Mouse (Mus musculus) layer of hippocampus, adult 18-20 months (tissue): ENCODE data around the gene Clec12b. TPM values are rescaled to one million over a fixed set of nuclear protein-coding genes. Genes with fewer than 3 reads are reported as not detected.
A peak's percentile ranks its signal among the peaks of the same experiment; 100 is the strongest.

Source experiments
- DNase-seq, 2 experiments: peaks; one replicate each; pipeline ENCODE4 v3.0.0; 2022; ENCODE audit warnings: low spot score in 2 of 2
- long read RNA-seq: library from polyadenylated mRNA; stranded (forward); transcript quantifications from one replicate; pipeline ENCODE4 v2.0.0, GENCODE M21; 2021
- total RNA-seq, 2 experiments: library from RNA; stranded (reverse); gene quantifications; 2 replicates each; pipeline ENCODE4 v1.2.3; 2021

The Clec12b gene
- total RNA-seq, result not detected
- long read RNA-seq, result 0 reads

DNA sequence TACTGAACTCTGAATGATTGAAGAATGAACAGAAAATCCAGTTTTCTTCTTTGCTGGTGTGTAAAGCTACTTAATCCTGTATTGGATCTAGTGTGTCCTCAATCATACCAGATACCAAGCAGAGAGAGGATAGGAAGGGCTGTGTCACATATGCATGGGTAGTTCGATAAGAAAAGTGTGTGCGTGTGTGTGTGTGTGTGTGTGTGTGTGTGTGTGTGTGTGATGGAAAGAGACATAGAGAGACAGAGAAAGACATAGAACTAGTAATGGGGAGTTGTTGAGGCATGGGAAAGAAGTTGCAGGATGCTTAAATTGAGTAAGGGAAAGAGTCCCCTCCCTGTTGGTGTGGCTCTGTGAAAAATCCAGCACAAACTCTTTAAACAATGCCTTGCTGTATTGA, at the start of gene Clec12b:
Clec12b (minus strand) TSS at position 101 of the 400 bp plus-strand sequence.
- DNase-seq, result no peak

DNA sequence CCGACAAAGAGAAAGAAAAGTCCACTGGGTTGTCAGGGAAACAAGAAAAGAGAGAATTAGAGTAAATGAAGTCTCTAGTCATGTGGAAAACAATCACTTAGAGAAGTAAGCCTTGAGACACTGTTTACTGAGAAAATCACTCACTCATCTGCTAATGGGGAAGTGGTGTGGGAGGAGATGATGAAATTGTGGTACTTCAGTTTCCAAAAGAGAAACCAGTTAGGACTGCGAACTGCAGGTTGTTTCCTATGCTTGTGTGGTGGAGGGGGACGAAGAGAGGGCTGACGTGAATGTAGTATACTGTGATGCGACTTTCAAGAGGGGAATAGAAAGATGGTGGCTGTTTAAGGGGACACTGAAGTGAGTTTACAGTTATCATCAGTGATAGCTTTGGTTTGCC, 48.6 kb upstream of the Clec12b start:
- no peak for DNase-seq

DNA sequence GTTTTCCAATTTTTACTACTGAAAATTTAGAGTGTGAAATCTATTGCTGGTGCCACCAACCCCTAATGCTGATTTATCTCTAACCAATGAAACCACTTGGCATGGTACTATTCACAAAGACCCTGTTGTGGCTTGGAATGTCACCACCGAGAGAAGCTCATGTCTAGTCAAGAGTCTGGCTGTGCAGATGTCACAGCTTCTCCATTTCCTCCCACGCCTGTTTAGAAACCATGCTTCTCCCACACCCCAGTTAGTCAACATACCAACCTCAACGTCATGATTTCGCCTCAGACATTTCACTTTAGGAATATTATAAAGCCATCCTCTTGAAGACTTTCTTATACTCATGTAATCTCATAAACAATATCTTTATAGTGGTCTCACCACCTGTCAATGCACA, 41.6 kb upstream of the Clec12b start:
- DNase-seq, result no peak

DNA sequence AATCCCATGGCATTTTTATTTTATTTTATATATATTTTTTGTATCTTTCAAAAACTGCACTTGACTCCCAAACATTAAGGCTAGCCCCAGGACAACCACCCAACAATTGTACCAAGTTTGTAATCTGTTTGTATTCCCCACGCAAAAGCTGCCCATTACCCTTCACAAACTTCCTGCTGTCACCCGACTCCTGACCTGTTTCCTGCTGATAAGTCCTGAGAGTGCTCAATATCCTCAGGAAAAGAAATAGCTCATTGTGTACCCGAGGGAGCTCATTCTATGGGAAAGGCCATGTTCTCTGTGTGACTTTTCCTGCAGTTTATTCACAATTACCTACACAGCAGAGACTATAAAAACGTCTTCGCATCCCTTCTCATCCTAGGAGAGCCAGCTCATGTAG, 40.1 kb upstream of the Clec12b start:
- DNase-seq, result no peak

DNA sequence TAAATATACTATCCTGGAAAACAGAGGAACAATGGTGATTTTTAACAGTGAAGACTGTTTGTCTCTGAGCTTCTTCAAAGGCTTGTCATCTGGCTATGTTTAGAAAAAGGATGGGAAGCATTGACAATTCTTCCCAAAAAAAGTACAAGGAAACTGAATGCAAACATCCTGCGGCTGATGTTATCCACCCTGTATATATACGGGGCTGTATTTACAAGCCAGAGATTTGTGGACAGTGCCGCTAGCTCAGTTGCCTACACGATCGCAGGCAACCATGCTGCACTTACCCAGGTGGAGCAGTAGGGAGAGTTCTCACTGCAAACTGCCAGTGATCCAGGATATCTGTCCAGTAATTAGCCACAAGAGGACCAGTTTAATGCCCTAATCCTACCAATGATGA, 39.5 kb upstream of the Clec12b start:
- DNase-seq, result no peak

DNA sequence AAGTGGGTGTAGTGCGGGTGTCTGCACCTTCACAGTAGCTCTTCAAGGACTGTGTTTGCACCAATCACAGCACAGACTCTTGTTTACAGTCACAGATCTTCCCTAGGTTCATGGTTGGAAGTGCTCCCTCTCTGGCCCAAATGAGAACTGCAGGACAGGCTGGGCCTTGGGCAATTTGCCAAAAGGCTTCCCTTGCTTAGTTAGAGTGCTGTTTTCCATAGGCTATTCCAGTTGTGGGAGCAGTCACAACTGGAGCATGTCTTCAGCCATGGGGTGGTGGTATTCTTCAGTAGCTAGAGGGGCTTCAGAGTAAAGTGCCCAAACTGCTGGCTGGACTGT, 38.0 kb upstream of the Clec12b start:
- DNase-seq, result peak; percentile 37 to 82

DNA sequence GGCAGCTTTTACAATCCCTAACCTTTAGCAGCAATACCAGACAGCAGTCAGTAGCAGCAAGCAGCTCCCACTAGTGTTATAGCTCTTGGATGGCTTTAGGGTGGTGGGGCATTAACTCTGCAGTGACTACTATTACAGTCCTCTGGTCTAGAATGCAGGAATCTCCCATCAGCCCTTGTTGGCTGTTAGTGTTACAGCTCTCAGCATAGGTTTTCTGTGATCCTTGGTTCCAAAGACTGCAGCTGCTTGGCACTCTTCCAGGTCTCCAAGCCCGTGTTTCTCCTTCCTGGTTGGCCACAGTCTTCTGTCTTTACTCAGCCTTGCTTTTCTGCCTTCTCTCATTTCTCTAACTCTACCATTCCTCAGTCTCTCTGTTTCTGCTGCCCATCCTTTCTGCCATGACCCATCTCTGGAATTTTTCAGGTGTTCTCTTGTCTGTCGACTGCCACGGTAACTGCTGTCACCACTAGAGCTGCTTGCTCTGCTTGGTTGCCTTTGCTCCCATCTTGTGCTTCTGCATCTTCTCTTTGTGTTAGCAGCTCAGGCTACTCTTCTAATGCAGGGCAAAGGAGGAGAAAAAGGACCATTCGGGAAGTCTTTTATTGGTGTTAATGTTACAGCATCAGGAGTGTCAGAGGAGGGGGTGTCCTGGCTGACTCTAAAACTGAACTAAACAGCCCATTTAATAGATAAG, 37.5 kb upstream of the Clec12b start:
- DNase-seq, result no peak

DNA sequence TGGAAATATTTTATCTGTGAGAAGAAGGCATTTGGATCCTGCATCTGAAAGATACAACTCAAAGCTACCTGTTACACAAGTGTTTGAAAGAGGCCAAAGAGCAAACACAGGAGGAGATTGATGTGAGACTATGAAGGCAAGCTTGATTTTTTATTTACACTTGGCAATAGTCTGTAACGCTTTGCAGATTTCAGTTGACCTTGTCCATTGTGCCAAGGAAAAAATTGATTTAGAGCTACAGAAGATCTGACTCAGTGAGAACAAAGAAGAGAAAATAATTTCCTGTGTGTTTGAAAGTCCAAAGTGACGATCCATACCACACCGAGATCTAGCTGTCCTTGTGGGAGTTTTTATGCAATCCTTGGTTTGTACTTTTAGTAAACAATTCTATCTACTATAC, 36.6 kb upstream of the Clec12b start:
- DNase-seq, result no peak

DNA sequence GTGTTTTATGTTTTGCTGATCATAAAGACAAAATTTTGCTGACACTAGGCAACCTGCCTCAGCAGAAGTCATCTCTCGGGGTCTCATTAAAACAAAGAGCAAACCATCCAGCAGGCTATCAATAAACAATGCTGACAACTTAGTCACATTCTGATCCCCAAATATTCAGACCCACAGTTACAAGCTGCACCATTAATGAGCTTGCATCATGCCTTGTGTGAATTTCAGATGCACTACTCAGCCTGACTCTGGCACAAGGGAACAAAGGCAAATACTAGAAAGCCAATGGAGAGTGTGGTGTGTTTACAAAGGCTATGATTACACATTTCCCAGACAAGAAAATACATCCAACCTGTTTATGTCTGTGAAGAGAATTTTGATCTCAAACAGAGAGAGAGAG, 28.5 kb upstream of the Clec12b start:
- DNase-seq, result no peak

DNA sequence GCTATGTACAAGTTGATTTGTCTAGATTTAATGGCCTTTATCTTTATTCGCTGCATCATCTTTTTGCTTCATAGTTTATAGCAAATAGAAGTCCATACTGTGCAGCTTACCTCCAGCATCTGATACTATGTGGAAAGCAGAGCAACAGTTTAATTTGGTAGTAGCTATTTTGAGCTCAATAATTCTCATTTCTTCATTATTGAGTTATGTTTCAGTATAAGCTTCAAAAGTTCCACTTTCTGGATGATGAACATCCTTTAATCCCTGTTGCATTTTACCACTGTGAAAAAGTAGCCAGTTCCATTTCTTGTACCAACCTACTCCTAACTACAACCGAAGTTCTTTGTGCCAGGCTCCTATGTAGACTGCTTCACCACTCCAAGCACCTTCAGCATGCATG, 22.9 kb upstream of the Clec12b start, which contains the start of gene Clec9a:
Clec9a (plus strand) TSS at position 301 of the 400 bp plus-strand sequence.
- no peak for DNase-seq

DNA sequence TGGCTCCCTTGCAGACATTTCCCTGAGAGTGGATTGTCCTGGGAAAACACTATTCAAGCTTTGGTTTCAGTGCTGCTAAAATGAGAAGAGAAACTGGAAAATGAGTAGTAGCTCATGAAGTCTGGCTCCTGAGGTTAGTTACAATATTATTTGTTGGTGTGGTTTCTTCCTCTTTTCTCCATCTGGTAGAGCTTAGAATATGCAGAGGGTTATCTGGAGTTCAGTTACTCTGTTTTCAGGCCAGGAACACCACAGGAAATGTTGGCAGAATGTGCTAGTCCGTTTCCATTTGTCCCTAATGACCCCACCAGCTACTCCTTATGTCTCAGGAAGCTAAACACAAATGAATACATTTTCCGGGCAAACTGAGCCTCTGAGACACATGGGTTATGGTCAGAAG, 21.6 kb upstream of the Clec12b start:
- no peak for DNase-seq

DNA sequence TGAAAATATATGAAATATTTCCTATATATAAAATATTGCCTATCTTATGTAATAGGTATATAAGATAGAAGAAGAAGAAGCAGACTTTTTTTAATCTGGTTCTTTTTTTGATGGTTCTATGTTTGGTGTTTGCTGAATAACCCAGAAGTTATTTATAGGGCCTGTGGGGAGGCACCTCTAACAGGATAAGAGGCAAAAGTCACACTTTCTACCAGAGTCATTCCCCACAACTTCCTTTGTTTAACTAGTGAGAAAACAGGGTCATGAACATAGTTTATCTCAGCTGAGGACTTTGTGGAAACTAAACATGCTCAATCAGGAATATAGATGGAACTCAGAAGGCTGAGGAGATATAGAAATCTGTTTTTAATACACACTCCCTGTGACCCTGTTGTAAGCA, 20.3 kb upstream of the Clec12b start:
- DNase-seq, result no peak

DNA sequence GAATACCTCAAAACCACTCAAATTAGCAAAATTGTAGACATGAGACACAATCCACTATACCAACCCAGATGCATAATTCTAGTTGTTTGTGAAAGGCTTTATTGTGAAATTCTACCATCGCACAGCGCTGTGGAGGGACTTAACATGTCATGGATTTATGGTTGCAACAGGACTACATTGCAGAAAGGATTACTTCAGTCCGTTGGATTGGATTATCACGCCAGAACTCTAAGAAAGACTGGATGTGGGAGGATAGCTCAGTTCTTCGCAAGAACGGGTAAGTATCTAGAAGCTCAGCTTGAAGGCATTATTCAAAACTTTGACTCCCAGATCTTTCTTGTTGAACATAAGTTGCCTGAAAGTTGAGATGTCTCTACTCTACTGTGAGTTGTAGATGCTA, 17.7 kb upstream of the Clec12b start:
- no peak for DNase-seq

DNA sequence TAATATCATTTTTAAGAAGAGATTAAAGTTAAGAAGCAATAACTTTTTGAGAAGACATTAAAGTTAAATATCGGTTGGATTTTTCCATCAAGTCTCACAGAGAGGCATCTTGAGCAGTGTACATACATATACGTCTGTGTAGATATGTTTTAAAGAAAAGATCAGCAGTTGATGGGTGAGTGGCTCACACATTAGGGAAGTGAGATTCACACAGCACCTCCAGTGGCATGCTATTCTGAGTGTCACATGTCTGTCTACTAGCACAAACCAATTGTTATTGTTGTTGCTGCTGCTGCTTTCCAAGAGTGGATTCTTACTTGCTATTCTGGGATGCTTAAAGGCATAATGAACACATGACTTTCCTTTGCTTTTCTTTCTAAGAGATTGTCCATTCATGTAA, 16.7 kb upstream of the Clec12b start:
- DNase-seq, result no peak

DNA sequence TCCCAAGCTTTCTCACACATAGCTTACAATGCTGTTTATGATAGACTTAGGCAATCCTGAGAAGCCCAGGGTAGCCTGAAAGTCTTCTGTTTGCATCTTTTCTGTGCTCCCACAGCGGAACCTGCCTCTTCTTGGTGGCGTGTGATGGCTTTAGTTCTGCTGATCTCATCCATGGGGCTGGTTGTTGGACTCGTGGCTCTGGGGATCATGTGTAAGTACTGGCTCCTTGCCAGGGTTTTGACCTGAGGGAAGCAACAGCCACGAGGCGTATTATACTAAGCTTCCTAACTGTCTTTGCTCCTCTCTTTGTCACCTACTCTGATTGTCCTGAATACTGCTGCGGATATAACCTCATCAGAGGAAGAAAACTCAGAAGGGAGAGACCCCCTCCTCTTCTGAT, 14.3 kb upstream of the Clec12b start:
- DNase-seq, result no peak

DNA sequence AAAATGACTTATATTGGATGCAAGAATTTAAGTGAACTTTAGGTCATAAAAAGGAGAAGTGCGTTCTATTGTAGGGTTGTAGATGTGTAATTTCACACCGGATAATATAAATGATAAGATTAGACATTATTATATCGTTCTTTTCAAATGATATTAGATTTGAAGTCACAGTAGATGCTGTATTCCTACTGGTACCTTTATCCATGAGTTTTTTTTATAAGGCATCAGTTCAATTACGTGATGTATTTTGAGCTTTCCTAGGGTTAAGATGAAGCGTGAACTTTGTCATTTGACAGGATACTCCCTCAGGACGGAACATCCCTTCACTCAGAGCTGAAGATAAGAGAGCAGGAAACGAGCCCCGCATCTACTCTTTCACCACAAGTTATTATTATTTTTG, 11.3 kb upstream of the Clec12b start, which contains the start of gene Clec1b:
Clec1b (plus strand) TSS at position 301 of the 400 bp plus-strand sequence.
- no peak for DNase-seq

DNA sequence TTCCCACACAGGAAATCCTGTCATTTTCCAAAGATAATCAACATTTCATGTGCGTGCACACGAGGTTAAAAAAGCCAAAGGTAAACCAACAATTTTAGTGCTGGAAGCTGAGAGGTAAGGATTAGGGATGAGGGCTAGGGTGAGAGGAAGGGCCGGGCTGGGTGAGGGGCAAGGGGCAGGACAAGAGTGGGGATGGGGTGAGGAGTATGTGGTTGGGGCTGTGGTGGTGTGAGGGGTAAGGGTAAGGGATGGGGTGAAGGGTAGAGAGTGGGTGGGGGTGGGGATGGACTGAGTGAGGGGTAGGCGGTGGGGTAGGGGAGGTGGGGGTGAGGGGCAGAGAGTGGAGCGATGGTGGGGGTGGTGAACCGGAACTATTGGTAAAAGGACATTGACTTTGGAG, 8.1 kb upstream of the Clec12b start:
- DNase-seq, result no peak

DNA sequence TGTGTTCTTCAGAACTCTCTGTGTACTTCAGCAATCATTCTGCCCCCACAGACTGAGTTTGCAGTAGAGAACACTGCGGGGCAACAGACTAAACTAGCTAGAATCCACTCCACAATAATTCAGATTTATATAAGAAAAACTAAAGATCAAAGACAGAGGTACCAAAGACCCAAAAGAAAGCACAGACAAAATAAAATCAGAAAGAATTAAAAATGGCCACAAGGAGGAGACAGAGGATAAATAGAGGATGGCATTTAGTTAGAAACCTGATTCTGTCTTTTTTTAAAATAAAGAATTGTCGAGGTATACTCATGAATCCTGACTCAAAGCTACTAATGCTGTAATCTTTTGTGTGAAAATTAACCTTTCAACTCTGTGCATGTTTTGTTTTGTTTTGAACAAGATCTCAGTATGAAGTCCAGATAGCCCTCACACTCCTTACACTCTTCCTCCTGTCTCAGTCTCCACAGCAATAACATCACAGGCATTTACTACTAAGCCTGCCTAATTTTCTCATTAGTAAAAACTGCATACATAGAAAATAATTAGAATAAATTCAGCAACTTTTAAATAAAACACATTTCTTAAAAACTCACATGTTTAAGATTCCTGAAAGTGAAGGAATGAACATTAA, 7.5 kb upstream of the Clec12b start:
- peak in 1 of 2 experiments; percentile 29 for DNase-seq

DNA sequence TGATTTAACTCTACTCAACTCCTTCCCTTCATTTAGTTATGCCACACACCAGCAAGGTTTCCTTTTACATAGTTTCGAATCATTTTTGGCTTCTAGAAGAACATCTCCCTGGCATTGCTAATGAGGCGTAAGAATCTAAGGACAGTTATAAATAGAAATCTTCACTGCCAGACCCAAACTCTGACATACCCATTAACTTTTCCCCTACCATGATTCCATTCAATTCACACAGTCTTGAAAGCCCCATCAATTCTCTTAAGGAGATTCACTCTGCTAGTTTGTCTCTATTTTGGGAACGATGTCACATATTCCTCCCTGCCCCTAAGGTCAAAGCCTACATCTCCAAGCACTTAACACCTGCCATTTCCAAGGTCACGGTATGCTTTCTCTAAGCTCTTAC, 674 bp downstream of the Clec12b start:
- DNase-seq, result no peak

DNA sequence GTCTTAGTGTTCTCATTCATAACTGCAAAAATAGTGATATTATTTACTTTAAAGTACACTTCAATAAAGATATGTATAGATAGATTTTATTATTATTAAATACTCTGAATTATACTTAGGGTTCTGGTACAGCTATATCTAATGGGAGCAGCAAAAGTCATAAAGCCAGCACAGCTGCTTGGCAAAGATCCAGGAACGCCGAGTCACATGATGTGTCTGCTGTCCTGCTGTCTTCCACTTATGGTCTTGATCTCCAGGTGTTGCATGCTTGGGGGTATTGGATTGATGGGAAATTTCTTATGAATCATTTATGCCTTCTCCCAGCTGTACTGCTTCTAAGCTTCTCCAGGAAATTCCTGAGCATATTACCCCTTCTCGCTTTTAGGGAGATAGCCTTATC, 2.2 kb downstream of the Clec12b start:
- DNase-seq, result no peak

DNA sequence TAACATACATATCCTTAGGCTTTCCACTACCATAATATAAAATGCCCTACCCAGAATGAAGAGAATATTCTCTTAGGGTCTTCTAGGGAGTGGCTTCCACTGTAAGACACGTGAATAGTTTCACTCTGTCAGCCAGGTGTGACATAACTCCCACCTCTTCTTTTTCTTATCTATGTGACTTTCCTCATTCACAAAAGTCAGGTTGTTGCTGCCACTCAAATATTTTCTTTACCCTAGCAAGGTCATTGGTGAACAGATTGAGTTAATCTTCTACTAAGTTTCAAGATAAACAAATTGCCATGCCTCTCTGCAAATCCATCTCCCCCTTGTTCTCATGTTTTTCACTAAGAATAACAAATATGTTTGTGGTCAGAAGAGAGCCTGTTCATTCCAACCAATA, 3.9 kb downstream of the Clec12b start:
- no peak for DNase-seq

DNA sequence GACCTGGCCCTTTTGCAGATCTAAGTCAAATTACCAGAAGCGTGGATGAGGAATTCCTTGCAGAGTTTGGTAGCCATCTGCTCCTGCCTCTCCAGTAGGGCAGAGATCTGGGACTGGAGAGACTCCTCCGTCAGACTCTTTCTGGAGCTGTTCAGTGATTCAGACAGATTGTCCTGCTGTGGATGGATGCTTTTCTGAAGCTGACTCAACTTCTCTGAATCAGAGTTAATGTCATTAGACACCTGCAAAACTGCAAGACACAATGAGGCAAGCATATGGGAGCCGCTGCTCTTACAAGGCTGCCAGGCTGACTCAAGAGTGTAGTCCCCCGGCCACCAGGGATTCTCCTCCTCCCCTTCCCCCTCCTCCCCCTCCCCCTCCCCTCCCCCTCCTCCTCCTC, 5.2 kb downstream of the Clec12b start:
- peak in 1 of 2 experiments; percentile 16 for DNase-seq

DNA sequence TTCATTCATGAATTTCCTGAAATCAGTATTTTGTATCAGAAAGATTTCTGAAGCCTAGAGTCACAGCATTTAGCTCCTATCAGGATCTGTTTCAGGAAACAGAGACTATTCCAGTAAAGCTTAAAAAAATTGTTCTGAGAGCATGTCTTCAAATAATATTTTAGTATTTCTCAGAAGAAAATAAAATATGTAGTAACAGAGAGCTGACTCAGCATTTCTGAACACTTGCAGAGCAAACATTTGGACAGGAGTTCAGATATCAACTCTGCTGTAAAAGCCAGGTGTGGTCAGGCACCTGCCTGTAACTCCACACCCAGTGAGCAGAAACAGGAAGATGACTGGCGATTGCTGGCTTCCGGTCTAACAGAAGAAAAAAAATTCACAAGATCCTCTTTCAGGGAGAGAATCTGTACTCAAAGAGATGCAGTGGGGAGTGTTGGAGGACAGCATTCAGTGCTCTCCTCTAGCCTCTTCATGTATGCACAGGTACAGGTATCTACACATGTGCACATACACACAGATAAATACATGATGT, 10.7 kb downstream of the Clec12b start:
- DNase-seq, result no peak
